Mouse (Mus musculus): ENCODE data around the gene Tnfrsf21.

DNA sequence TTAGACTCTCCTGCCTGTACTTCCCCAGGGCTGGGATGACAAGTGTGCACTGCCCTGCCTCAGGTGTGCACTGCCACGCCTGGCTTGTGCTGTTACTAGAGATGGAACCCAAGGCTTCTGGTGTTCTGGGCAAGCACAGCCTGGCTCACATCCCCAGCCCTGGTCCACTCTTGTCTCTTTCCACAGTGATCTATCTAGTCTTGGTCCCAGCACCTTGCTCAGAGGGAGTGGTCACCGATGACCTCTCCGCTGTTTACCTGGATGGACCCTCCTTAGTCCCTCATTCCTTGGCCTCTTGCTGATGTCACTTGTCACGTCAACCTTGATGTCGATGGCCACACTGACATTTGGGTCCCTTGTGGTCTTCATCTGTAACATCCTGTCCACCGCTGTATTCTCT lies 98.6 kb downstream of the Tnfrsf21 start:
- TF ChIP-seq CTCF (IDR thresholded peaks at IDR 0.05; ENCODE audit: borderline replicate concordance, extremely low read depth, insufficient read depth, insufficient read length): no peak
- no peak for TF ChIP-seq POLR2A (IDR thresholded peaks at IDR 0.05; ENCODE audit: borderline replicate concordance, extremely low read depth, insufficient read depth, insufficient read length, poor library complexity, severe bottlenecking)
